Mouse (Mus musculus) liver, postnatal 0 days (tissue): Measurements from ENCODE around the gene Fam163a.

ENCODE experiments used
- CTCF ChIP-seq: sonication (generic); IDR thresholded peaks from 2 replicates; pipeline ENCODE4 v1.5.1; 2016; ENCODE audit warnings: antibody characterized with exemption, low read depth
- EP300 ChIP-seq: IDR thresholded peaks from 2 replicates; pipeline ENCODE4 v1.6.1; 2016; ENCODE audit warnings: antibody characterized with exemption, low read depth, mild to moderate bottlenecking

- TF ChIP-seq CTCF (no peak), EP300 (no peak)
These were observed 88.1 kb downstream of the Fam163a start for GRCm38 (mm10) chr1:156116770-156117169.
